Mouse (Mus musculus) embryonic facial prominence, embryonic 14.5 days (tissue): ENCODE measurements around the gene Rab3a. TPM values are rescaled to one million over a fixed set of nuclear protein-coding genes. Genes with fewer than 3 reads are reported as not detected.

Experiments
- ATAC-seq: fragments of 200-750 bp; cut with Nextera tagmentation; 2 replicates; pipeline ENCODE4 v1.8.0; 2017; ENCODE audit warnings: low read depth, moderate number of reproducible peaks, moderate TSS enrichment
- DNase-seq: peaks from one replicate; pipeline ENCODE4 v3.0.0-alpha.2; 2015; ENCODE audit warnings: low spot score
- H3K27ac ChIP-seq: fragments of 300-500 bp; sonication (generic); replicated peaks from 2 replicates; pipeline ENCODE4 v1.5.1; 2014; ENCODE audit warnings: low read depth, mild to moderate bottlenecking, low read length, moderate library complexity
- H3K27me3 ChIP-seq: fragments of 300-500 bp; sonication (generic); replicated peaks from 2 replicates; pipeline ENCODE4 v1.6.1; 2014; ENCODE audit warnings: low read length; ENCODE audit not compliant: control insufficient read depth, insufficient read depth
- H3K36me3 ChIP-seq: fragments of 300-500 bp; sonication (generic); 2 replicates; pipeline ENCODE4 v1.6.1; 2014; ENCODE audit warnings: low read length, mixed read lengths; ENCODE audit not compliant: control insufficient read depth, insufficient read depth
- H3K4me1 ChIP-seq: fragments of 300-500 bp; sonication (generic); 2 replicates; pipeline ENCODE4 v1.6.1; 2014; ENCODE audit warnings: antibody characterized with exemption, low read length; ENCODE audit not compliant: control insufficient read depth, insufficient read depth
- H3K4me2 ChIP-seq: fragments of 300-500 bp; sonication (generic); 2 replicates; pipeline ENCODE4 v1.6.1; 2014; ENCODE audit warnings: low read depth, mild to moderate bottlenecking, low read length, moderate library complexity, mixed read lengths
- H3K4me3 ChIP-seq: fragments of 300-500 bp; sonication (generic); 2 replicates; pipeline ENCODE4 v1.5.1; 2014; ENCODE audit warnings: low read depth, mild to moderate bottlenecking, low read length
- H3K9ac ChIP-seq: fragments of 300-500 bp; sonication (generic); 2 replicates; pipeline ENCODE4 v1.6.1; 2014; ENCODE audit warnings: low read depth, mild to moderate bottlenecking, low read length, moderate library complexity, mixed read lengths
- H3K9me3 ChIP-seq: fragments of 300-500 bp; sonication (generic); 2 replicates; pipeline ENCODE4 v1.6.1; 2016; ENCODE audit warnings: low read length; ENCODE audit not compliant: control insufficient read depth
- WGBS: fragments of 180-500 bp; shearing (Covaris S2); extraction: QIAGEN DNeasy Blood & Tissue Kit; methylation state at CpG from one replicate; pipeline ENCODE4 v1.1.7; 2014; 5-methylcytosine and 5-hydroxymethylcytosine counted together
- polyA plus RNA-seq: library from polyadenylated mRNA; unstranded; fragments of >200 nt; fragmentation: Nextera tagmentation; extraction: Ambion mirVana; gene quantifications from 2 replicates; pipeline ENCODE4 v1.2.1, GENCODE M21; 2014

The Rab3a gene
- polyA plus RNA-seq, 1 experiment from 2014 or later = 39.0 TPM

GRCm38 (mm10) chr8:70753151-70753550 lies 1.3 kb upstream of the Rab3a start:
- Histone ChIP-seq H3K4me1 (peaks cover 22% of the 10 kb centered on the region), H3K4me2 (peak overlapping the region; percentile 30), H3K9me3 (no peaks in the 10 kb centered on the region), H3K4me3 (no peak overlapping the region), H3K36me3 (peaks cover 22% of the 10 kb centered on the region), H3K9ac (peak overlapping the region; percentile 32; the same call in 1 of the 2 replicates), H3K27me3 (peaks cover 13% of the 10 kb centered on the region), H3K27ac (peak overlapping the region; percentile 68)
- 17% methylated on average over 21 of the region's 21 CpGs for WGBS
- peak; percentile 78 for DNase-seq
- no peak for ATAC-seq

DNA sequence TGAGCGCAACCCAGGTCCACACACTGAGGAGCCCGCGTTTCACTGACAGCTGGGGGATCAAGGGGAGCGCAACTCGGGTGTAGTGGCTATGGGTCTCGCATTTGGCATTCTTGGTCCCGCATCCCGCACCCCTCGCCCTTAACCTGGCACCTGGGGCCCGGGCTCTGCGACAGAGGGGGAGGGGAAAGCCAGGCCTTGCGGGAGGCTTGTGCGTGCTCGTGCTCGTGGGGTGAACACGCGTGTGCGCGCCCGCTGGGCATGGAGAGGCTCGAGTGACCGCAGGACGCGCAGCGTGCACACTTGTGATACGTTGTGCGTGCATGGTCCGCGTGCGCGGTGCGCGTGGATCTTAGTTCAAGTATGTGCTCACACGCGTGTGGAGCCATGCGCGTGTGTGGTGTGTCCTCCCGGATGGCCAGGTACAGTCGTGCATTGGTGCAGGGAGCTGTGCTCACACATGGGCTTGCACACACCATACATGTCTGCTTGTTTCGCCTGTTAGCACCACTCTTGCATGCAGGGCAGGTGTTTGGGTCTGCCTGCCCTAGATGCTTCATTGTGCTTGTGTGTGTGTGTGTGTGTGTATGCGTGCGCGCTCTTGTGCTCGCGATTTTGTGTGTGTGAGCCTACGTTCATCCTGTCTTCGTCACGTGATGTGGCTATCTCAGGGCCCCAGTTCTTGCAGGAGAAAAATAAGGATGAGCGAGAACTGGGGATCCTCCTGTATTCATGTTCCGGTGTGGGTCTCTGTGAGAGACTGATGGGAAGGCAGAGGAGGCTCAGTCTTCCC lies 587 bp downstream of the Rab3a start:
- H3K27me3 ChIP-seq = no peaks in the 10 kb centered on the region
- DNase-seq (peak; percentile 63), ATAC-seq (peak; percentile 17)
- H3K4me1 ChIP-seq = peaks cover 27% of the 10 kb centered on the region
- peak overlapping the region; percentile 94 for H3K4me2 ChIP-seq
- 14% methylated on average over 44 of the region's 50 CpGs for WGBS
- peak overlapping the region; percentile 74 for H3K27ac ChIP-seq
- H3K9me3 ChIP-seq = no peaks in the 10 kb centered on the region
- H3K9ac ChIP-seq = peak overlapping the region; percentile 84
- peak overlapping the region; percentile 76 for H3K4me3 ChIP-seq
- peaks cover 30% of the 10 kb centered on the region for H3K36me3 ChIP-seq

DNA sequence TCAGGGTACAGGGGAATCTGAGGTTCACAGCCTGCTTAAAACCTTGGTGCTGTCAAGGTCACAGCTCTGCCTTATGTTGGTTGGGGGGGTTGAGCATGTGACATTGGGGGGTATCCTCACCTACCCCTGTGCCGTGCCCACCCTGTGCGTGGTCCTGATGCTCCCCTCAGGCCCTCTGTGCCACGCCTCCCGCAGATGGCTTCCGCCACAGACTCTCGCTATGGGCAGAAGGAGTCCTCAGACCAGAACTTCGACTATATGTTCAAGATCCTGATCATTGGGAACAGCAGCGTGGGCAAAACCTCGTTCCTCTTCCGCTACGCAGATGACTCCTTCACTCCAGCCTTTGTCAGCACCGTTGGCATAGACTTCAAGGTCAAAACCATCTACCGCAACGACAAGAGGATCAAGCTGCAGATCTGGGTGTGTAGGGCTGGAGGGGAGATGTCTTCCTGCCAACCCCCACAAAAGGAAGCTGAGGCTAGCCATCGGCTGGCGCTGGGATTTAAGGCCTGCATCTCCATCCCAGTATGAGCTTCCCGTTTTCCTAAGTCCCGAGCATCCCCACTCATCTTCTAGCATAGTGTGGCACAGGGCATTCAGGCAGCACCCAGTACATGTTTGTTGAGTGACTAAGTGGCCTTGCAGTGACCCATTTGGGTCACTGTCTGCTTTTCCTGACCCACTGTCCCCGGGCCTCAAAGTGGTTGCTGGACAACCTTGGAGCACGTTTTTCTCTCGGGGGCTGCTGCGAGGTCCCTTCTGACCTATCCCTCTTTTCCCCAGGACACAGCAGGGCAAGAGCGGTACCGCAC lies 1.4 kb downstream of the Rab3a start:
- H3K27ac ChIP-seq = no peak overlapping the region
- H3K36me3 ChIP-seq = peaks cover 30% of the 10 kb centered on the region
- ATAC-seq (no peak), DNase-seq (no peak)
- peak overlapping the region; percentile 84; the same call in 1 of the 2 replicates for H3K9ac ChIP-seq
- 86% methylated on average over 24 of the region's 24 CpGs for WGBS
- no peaks in the 10 kb centered on the region for H3K27me3 ChIP-seq
- H3K4me1 ChIP-seq = peaks cover 29% of the 10 kb centered on the region
- no peaks in the 10 kb centered on the region for H3K9me3 ChIP-seq
- H3K4me2 ChIP-seq = peak overlapping the region; percentile 94
- H3K4me3 ChIP-seq = peak overlapping the region; percentile 76

- H3K27me3 ChIP-seq = no peaks in the 10 kb centered on the region
- no peaks in the 10 kb centered on the region for H3K9me3 ChIP-seq
- H3K36me3 ChIP-seq = peaks cover 30% of the 10 kb centered on the region
- no peak overlapping the region for H3K4me2 ChIP-seq
- H3K4me1 ChIP-seq = peaks cover 34% of the 10 kb centered on the region
- WGBS = 95% methylated on average over 6 of the region's 6 CpGs
- H3K4me3 ChIP-seq = no peak overlapping the region
- ATAC-seq (no peak), DNase-seq (no peak)
- no peak overlapping the region for H3K9ac ChIP-seq
- H3K27ac ChIP-seq = no peak overlapping the region
These were observed 2.1 kb downstream of the Rab3a start for GRCm38 (mm10) chr8:70756476-70757040.

DNA sequence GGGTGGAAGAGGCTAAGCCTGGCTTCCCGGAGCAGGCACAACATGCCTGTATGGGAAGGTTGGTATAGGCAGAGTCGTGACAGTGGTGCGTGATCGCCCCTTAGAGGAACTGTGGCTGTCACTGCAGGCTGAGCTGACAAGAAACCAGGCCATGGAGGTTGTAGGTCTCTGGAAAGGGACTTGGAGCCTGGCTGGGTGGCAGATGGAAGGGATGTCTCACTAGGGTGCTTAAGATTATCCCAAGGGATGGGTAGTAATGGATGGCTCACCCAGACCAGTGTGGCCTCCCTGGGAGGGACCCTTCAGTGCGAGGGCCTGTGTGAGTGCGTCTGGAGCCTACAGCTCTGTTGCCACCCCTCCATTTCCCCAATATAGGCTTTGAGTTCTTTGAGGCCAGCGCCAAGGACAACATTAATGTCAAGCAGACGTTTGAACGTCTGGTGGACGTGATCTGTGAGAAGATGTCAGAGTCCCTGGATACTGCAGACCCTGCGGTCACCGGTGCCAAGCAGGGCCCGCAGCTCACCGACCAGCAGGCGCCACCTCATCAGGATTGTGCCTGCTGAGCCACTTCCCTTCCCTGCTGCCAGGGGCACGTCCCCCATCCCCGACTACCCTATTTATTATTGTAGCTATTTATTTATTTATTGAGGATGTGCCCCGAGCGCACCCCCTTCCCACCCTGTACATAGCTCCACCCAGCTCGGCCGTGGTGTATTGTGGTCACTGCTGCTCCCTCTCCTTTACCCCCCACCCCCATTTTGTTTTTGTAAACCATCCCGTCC lies 3.2 kb downstream of the Rab3a start:
- Histone ChIP-seq H3K27ac (no peak overlapping the region), H3K4me1 (peaks cover 29% of the 10 kb centered on the region), H3K9ac (no peak overlapping the region; the same call in 1 of the 2 replicates), H3K4me2 (no peak overlapping the region), H3K27me3 (no peaks in the 10 kb centered on the region), H3K9me3 (no peaks in the 10 kb centered on the region), H3K36me3 (peaks cover 32% of the 10 kb centered on the region), H3K4me3 (no peak overlapping the region)
- no peak for ATAC-seq
- WGBS = 71% methylated on average over 22 of the region's 22 CpGs
- DNase-seq = no peak

- DNase-seq (no peak), ATAC-seq (no peak)
- H3K9ac ChIP-seq = no peak overlapping the region
- no peaks in the 10 kb centered on the region for H3K9me3 ChIP-seq
- H3K4me1 ChIP-seq = peaks cover 23% of the 10 kb centered on the region
- H3K27ac ChIP-seq = no peak overlapping the region
- no peaks in the 10 kb centered on the region for H3K27me3 ChIP-seq
- H3K4me3 ChIP-seq = no peak overlapping the region
- 73% methylated on average over 7 of the region's 7 CpGs for WGBS
- peaks cover 37% of the 10 kb centered on the region for H3K36me3 ChIP-seq
- no peak overlapping the region for H3K4me2 ChIP-seq
These were observed 3.8 kb downstream of the Rab3a start for GRCm38 (mm10) chr8:70758308-70758615.

- H3K4me3 ChIP-seq = no peak overlapping the region
- H3K9ac ChIP-seq = no peak overlapping the region
- no peaks in the 10 kb centered on the region for H3K27me3 ChIP-seq
- peaks cover 41% of the 10 kb centered on the region for H3K36me3 ChIP-seq
- no peak overlapping the region for H3K27ac ChIP-seq
- DNase-seq (no peak), ATAC-seq (no peak)
- H3K9me3 ChIP-seq = no peaks in the 10 kb centered on the region
- WGBS = 71% methylated on average over 18 of the region's 19 CpGs
- H3K4me1 ChIP-seq = peaks cover 20% of the 10 kb centered on the region
- H3K4me2 ChIP-seq = no peak overlapping the region
These were observed 4.4 kb downstream of the Rab3a start for GRCm38 (mm10) chr8:70758616-70759561.
